Mouse (Mus musculus) cortical plate, adult 2 months (tissue): ENCODE results near the gene Ntm.

Source experiments
- CTCF ChIP-seq: fragments of 200-500 bp; IDR thresholded peaks from 2 replicates; pipeline ENCODE4 v1.5.1; 2011; ENCODE audit warnings: mild to moderate bottlenecking, control low read depth, low read length; ENCODE audit not compliant: insufficient read depth; ENCODE audit errors: extremely low read depth
- POLR2A ChIP-seq: fragments of 200-500 bp; IDR thresholded peaks from 2 replicates; pipeline ENCODE4 v1.6.1; 2011; ENCODE audit warnings: mild to moderate bottlenecking, low read length, control low read depth; ENCODE audit not compliant: insufficient read depth; ENCODE audit errors: extremely low read depth

DNA sequence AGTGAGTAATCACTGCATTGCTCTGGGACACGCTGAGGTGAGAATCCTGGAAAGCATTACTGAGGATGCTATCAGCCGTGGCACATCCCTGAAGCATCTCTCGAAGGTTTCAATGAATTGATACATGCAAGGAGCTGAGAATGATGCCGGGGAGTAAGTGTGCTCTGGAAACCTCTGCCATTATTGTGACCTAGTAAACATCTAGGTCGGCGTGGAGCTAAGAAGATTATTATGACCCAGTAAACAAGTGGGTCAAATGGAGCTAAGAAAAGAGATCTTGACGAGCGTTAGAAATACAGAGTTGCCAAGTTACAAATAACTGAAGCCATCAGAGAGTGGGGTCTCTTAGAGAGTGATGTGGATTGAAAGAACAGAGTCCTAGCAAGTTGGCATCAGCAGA is 325.6 kb downstream of the Ntm start:
- TF ChIP-seq CTCF (no peak), POLR2A (no peak)
